Mouse (Mus musculus) ES-Bruce4 (cell line): ENCODE results near the gene Nfya. TPM values are rescaled to one million over a fixed set of nuclear protein-coding genes. Genes with fewer than 3 reads are reported as not detected.

Experiments
- H3K27ac ChIP-seq: 2 replicates; pipeline ENCODE4 v1.5.1; 2012; ENCODE audit warnings: low read length, inconsistent platforms; ENCODE audit not compliant: insufficient read depth
- H3K27me3 ChIP-seq: 2 replicates; pipeline ENCODE4 v1.6.1; 2012; ENCODE audit warnings: mild to moderate bottlenecking, low read length, inconsistent platforms; ENCODE audit not compliant: control insufficient read depth, poor library complexity, insufficient read depth, severe bottlenecking
- H3K36me3 ChIP-seq: 2 replicates; pipeline ENCODE4 v1.6.1; 2012; ENCODE audit warnings: inconsistent platforms, mild to moderate bottlenecking, low read length, moderate library complexity; ENCODE audit not compliant: control insufficient read depth, poor library complexity, insufficient read depth, severe bottlenecking
- H3K4me1 ChIP-seq: one replicate; pipeline ENCODE4 v1.8.1; 2011; ENCODE audit warnings: low read length; ENCODE audit not compliant: control insufficient read depth, insufficient read depth
- H3K4me3 ChIP-seq: 2 replicates; pipeline ENCODE4 v1.5.1; 2011; ENCODE audit warnings: low read depth, mild to moderate bottlenecking, low read length
- H3K9ac ChIP-seq: 2 replicates; pipeline ENCODE4 v1.6.1; 2012; ENCODE audit warnings: low read depth, mild to moderate bottlenecking, inconsistent platforms; ENCODE audit not compliant: poor library complexity, severe bottlenecking
- H3K9me3 ChIP-seq: replicated peaks from 2 replicates; pipeline ENCODE4 v1.6.1; 2012; ENCODE audit warnings: mild to moderate bottlenecking, low read length, inconsistent platforms; ENCODE audit not compliant: control insufficient read depth, poor library complexity, insufficient read depth, severe bottlenecking
- CTCF ChIP-seq: IDR thresholded peaks from one replicate; pipeline ENCODE4 v1.8.1; 2011; ENCODE audit warnings: low read depth, low read length
- EP300 ChIP-seq: IDR thresholded peaks from 2 replicates; pipeline ENCODE4 v1.6.1; 2011; ENCODE audit warnings: low read depth, low read length; ENCODE audit not compliant: insufficient read depth
- POLR2A ChIP-seq: IDR thresholded peaks from one replicate; pipeline ENCODE4 v1.8.1; 2011; ENCODE audit warnings: low read length; ENCODE audit not compliant: insufficient read depth
- polyA plus RNA-seq: library from polyadenylated mRNA; stranded (reverse); fragments of >200 nt; gene quantifications from 2 replicates; pipeline ENCODE4 v1.2.4, GENCODE M21; 2011; ENCODE audit warnings: low read depth; ENCODE audit not compliant: missing spikeins, insufficient read depth, insufficient read length

Nfya gene
- polyA plus RNA-seq, 1 experiment: 60.1 TPM

DNA sequence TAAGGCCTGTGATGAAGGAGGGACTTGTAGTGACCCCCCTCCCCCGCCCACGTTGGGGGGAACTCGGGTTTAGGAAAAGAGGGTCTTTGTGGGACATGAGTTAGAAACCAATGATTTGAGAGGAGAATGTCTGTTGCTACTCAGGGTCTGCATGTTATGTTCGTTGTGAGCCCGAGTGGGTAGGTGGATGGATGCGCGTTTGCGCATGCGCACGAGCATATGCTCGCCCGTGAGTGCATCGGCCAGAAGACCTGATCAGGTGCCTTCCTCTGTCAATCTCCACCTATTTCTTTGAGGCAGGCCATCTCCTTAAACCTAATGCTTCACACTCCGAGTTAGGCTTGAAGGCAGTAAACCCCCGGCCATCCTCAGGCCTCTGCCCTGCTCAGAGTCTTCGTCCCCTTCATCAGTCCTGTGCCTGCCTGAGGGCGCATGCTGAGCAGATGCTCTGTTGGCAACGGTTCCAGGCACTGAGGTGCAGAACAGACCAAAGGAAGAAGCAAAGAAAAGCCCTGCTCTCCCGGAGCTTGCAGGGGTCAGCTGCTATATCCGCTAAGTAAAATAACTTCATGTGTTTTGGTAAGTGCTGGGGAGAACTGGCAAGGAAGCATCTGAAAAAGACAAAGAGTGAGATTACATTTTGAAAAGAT, 23.4 kb upstream of the Nfya start:
- Histone ChIP-seq H3K4me1 (peaks cover 20% of the 10 kb centered on the region), H3K9me3 (no peaks in the 10 kb centered on the region), H3K27ac (no peak overlapping the region), H3K27me3 (no peaks in the 10 kb centered on the region), H3K9ac (0 out of 2 replicates have a peak overlapping the region, but pooled peaks have one; percentile 11), H3K4me3 (no peak overlapping the region), H3K36me3 (no peaks in the 10 kb centered on the region)
- no peak for TF ChIP-seq EP300
- no peak for TF ChIP-seq POLR2A
- TF ChIP-seq CTCF: no peak

DNA sequence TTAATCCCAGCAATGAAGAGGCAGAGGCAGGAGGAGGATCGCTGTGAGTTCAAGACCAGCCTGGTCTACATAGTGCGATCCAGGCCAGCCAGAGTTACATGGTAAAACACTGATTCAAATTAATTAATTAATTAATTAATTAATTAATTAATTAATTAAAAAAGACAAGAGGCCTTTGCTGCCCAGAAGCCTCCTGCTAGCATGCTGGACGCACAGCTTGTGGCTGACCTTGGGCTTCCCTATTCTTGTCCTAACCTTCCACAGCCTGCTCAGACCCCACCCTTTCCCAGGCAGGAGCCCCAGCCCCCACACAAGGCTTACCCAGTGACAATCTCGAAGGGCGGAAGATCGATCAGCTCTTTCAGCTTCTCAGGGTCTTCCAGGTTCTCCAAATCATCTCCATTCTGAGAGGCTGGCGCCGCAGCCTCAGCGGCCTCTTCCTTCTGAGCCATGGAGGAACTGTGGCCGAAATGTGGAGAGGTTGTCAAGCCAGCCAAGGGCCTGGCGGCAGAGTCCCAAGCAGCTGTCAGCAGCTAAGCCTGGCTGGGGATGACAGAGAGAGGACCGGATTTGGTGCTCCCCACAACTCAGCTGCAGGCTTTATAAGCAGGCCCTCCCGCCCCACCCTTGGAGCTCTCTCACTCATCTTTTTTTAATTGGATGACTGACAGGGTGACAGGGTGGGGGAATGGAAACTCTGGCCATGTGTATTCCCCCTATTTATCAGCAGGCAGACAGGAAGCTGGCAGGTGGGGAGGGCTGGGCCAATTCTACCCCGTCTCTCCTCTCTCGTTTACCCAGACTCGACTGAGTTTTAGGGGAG, 22.7 kb upstream of the Nfya start, which contains the start of gene Apobec2:
Apobec2 (minus strand) TSS at position 773 of the 823 bp plus-strand sequence.
- 0 out of 2 replicates have a peak within 1 kb of the TSS, but pooled peaks have one; percentile 1 for H3K4me3 ChIP-seq
- H3K27ac ChIP-seq: 0 out of 2 replicates have a peak within 1 kb of the TSS, but pooled peaks have one; percentile 52

DNA sequence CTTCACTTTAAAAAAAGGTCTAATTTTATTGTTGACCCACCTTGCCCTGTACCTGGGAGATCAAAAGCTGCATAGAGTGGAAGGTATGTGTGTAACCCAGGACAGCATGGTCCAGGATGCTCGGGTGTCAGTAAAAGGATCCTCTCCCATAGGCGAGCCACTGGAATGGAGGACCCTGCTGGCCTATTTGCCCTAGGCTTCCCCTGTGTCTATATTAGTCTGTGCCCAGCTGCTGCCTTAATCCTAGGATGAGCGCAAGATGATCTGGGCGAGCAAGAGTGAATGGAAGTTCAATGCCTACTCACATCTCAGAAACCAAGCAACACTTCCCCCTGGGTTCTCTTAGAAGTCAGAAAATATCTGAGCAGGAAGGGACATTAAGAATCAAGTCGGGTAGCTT, 21.3 kb upstream of the Nfya start:
- no peak for TF ChIP-seq CTCF
- TF ChIP-seq EP300: no peak
- TF ChIP-seq POLR2A: no peak
- no peak overlapping the region for H3K27ac ChIP-seq
- H3K27me3 ChIP-seq: no peaks in the 10 kb centered on the region
- no peaks in the 10 kb centered on the region for H3K9me3 ChIP-seq
- H3K9ac ChIP-seq: no peak overlapping the region
- no peak overlapping the region for H3K4me3 ChIP-seq
- H3K36me3 ChIP-seq: no peaks in the 10 kb centered on the region
- peaks cover 18% of the 10 kb centered on the region for H3K4me1 ChIP-seq

More for the DNA sequence above, 22.7 kb upstream of the Nfya start, which contains the start of gene Apobec2:
- TF ChIP-seq CTCF (no peak), EP300 (0 out of 2 replicates have a peak, but pooled peaks have one; percentile 18)
- H3K9me3 ChIP-seq: no peaks in the 10 kb centered on the region
- H3K4me1 ChIP-seq: peaks cover 20% of the 10 kb centered on the region
- H3K27me3 ChIP-seq: no peaks in the 10 kb centered on the region
- H3K9ac ChIP-seq: 0 out of 2 replicates have a peak within 1 kb of the TSS, but pooled peaks have one; percentile 11
- no peaks in the 10 kb centered on the region for H3K36me3 ChIP-seq

DNA sequence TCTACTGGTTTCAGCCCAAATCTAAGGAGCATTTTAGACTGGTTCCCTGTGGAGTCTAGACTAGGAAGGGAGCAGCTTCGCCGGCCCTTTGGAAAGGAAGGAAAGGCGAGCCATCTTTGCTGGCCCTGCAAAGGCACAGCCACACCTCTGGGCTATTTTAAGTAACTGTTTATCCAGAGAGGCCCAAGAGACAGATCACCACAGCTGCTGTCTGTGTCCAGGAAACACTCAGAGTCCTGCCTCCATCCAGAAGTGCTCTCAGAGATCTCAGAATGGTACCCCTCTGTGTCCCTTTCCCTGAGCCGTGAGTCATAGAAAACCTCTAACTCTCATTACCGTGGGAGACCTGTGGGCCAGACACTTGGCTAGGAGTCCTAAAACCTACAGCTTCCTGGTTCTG, 20.7 kb upstream of the Nfya start:
- Histone ChIP-seq H3K27ac (0 out of 2 replicates have a peak overlapping the region, but pooled peaks have one; percentile 30), H3K4me3 (no peak overlapping the region), H3K36me3 (no peaks in the 10 kb centered on the region), H3K9me3 (no peaks in the 10 kb centered on the region), H3K4me1 (peaks cover 16% of the 10 kb centered on the region), H3K27me3 (no peaks in the 10 kb centered on the region), H3K9ac (peak overlapping the region; percentile 27; the same call in 1 of the 2 replicates)
- TF ChIP-seq POLR2A (no peak), EP300 (no peak), CTCF (no peak)

DNA sequence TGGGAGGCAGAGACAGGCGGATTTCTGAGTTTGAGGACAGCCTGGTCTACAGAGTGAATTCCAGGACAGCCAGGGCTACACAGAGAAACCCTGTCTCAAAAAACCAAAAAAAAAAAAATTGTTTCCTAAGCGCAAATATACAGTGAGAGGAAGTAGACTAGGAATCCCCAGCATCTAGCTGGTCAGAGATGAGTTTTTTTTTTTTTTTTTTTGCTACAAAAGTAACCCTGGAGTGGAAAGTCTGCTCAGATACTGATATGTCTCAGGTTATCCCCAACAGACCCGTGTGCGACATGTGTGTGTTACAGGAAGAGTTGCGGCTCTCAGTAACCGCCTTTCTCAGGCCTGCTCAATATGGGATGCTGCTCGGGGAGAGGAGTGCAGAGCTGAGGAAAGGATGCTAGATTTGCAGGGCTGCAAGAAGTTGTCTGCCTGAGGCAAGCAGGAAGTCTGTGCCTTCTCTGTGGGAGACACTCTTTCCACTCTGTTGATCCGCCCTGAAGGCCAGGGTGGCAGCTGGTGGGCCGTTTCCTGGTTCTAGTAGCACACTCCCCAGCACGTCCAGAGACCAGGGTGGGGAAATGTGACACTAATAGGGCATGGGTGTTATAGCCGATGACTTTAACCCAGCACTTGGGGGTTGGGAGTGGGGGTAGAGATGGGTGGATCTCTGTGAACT, 18.3 kb upstream of the Nfya start:
- Histone ChIP-seq H3K27ac (peak overlapping the region; percentile 16; the same call in 1 of the 2 replicates), H3K4me3 (no peak overlapping the region), H3K27me3 (no peaks in the 10 kb centered on the region), H3K9me3 (no peaks in the 10 kb centered on the region), H3K9ac (no peak overlapping the region), H3K4me1 (peaks cover 13% of the 10 kb centered on the region), H3K36me3 (no peaks in the 10 kb centered on the region)
- TF ChIP-seq POLR2A (no peak), CTCF (no peak), EP300 (no peak)
